Mouse (Mus musculus) left cerebral cortex, postnatal 10 days (tissue): Measurements from ENCODE around the gene Sdc3. TPM values are rescaled to one million over a fixed set of nuclear protein-coding genes. Genes with fewer than 3 reads are reported as not detected.

Experiments
- DNase-seq, 2 experiments: peaks; one replicate each; pipeline ENCODE4 v3.0.0; 2021 to 2022; ENCODE audit warnings: low spot score in 2 of 2, mixed read lengths in 1 of 2; ENCODE audit errors: extremely low spot score in 1 of 2
- intact Hi-C: fragments of 180-260 bp; cut with DNase I; formaldehyde crosslinking; loops from one replicate; pipeline ENCODE4 v1.15.1; 2025
- total RNA-seq, 2 experiments: library from RNA; stranded (reverse); gene quantifications; 2 replicates each; pipeline ENCODE4 v1.2.3; 2021

Sdc3 gene
- total RNA-seq, 2 experiments from 2014 or later: 385 to 392 TPM

GRCm38 (mm10) chr4:130790180-130790579 lies 2.2 kb upstream of the Sdc3 start:
- peak; percentile 82 to 86 for DNase-seq
- intact Hi-C loops: loop anchor here (1.0 to 2.0 kb wide), 3 partner anchors 88 to 157 kb away; no protein-coding TSS in a partner anchor

GRCm38 (mm10) chr4:130791811-130792375 lies 444 bp upstream of the Sdc3 start:
- no peak for DNase-seq
- intact Hi-C loops: loop anchor here (2.0 kb wide), 1 partner anchor 155 kb away; no protein-coding TSS in a partner anchor

GRCm38 (mm10) chr4:130793180-130793501 lies 804 bp downstream of the Sdc3 start:
- no peak for DNase-seq
- intact Hi-C loops: no loop called here

GRCm38 (mm10) chr4:130794771-130795170 lies 2.4 kb downstream of the Sdc3 start:
- DNase-seq: no peak
- intact Hi-C loops: no loop called here

GRCm38 (mm10) chr4:130795970-130796369 lies 3.6 kb downstream of the Sdc3 start:
- no peak for DNase-seq
- intact Hi-C loops: no loop called here

- intact Hi-C loops: no loop called here
- DNase-seq: peak in 1 of 2 experiments; percentile 76
Measured at GRCm38 (mm10) chr4:130797201-130798051, 5.1 kb downstream of the Sdc3 start.

GRCm38 (mm10) chr4:130798416-130798815 lies 6.1 kb downstream of the Sdc3 start:
- intact Hi-C loops: no loop called here
- no peak for DNase-seq

GRCm38 (mm10) chr4:130799118-130799517 lies 6.8 kb downstream of the Sdc3 start:
- intact Hi-C loops: no loop called here
- DNase-seq: peak in 1 of 2 experiments; percentile 66

GRCm38 (mm10) chr4:130799582-130799981 lies 7.2 kb downstream of the Sdc3 start:
- intact Hi-C loops: no loop called here
- no peak for DNase-seq

GRCm38 (mm10) chr4:130800147-130800546 lies 7.8 kb downstream of the Sdc3 start:
- intact Hi-C loops: no loop called here
- no peak for DNase-seq

- intact Hi-C loops: no loop called here
- DNase-seq: no peak
Measured at GRCm38 (mm10) chr4:130801198-130801597, 8.9 kb downstream of the Sdc3 start.

- intact Hi-C loops: no loop called here
Measured at GRCm38 (mm10) chr4:130801624-130802329, 9.4 kb downstream of the Sdc3 start.

GRCm38 (mm10) chr4:130803591-130803990 lies 11.3 kb downstream of the Sdc3 start:
- intact Hi-C loops: no loop called here
- DNase-seq: no peak

More at GRCm38 (mm10) chr4:130801624-130802329, 9.4 kb downstream of the Sdc3 start:
- no peak for DNase-seq

- DNase-seq: no peak
- intact Hi-C loops: no loop called here
Measured at GRCm38 (mm10) chr4:130804292-130804691, 12.0 kb downstream of the Sdc3 start.

- intact Hi-C loops: no loop called here
- peak; percentile 74 to 81 for DNase-seq
Measured at GRCm38 (mm10) chr4:130804771-130805361, 12.5 kb downstream of the Sdc3 start.

GRCm38 (mm10) chr4:130805746-130806145 lies 13.4 kb downstream of the Sdc3 start:
- no peak for DNase-seq
- intact Hi-C loops: no loop called here

GRCm38 (mm10) chr4:130806746-130807145 lies 14.4 kb downstream of the Sdc3 start:
- intact Hi-C loops: no loop called here
- no peak for DNase-seq

- intact Hi-C loops: no loop called here
- DNase-seq: no peak
Measured at GRCm38 (mm10) chr4:130809784-130810183, 17.4 kb downstream of the Sdc3 start.

GRCm38 (mm10) chr4:130810845-130811244 lies 18.5 kb downstream of the Sdc3 start:
- intact Hi-C loops: no loop called here
- DNase-seq: no peak
